Mouse (Mus musculus) v-Abl transformed pro-B cells (cell line): ENCODE measurements around the gene Birc7.

ENCODE experiments used
- in situ Hi-C, 2 experiments: fragments of 400-800 bp; cut with MboI; formaldehyde crosslinking; loops; one replicate each; pipeline ENCODE4 v1.15.1; 2025; ENCODE audit not compliant: unreplicated experiment in 2 of 2

Gene Birc7

DNA sequence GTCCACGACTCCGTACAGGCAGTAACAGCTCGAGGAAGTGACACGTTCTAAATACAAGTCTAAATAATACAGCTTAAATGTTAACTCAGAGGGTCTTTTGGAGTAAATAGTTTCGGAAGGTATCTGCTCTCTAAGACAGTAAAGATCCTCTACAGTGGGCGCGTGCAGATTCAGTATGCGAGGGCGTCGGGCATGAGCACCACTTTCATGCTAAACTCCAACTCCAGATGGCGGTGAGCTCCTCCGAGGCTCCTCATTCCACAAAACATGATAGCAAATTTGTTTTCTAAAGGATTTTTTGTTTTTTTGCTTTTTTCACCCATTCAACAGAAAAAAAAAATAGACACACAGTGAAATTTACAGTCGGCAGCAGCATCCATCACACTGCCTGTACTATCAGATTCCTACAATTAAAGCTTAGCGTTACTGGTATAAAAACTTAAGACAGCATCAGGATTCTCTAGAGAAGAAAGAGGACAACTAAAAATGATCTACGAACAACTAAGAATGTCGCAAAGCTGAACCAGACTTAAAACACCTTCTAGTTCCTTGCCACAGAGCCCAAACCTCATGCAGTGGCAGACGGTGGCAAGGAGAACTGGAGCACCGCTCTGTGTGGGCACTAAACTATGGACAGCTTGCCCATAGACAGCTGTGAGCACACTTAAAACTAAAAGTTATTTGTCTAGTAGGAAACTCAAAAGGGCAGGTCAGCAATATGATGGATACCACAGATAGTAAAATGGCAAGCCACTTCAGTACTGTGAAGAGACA lies 24.2 kb upstream of the Birc7 start:
- in situ Hi-C loops, result no loop called here

DNA sequence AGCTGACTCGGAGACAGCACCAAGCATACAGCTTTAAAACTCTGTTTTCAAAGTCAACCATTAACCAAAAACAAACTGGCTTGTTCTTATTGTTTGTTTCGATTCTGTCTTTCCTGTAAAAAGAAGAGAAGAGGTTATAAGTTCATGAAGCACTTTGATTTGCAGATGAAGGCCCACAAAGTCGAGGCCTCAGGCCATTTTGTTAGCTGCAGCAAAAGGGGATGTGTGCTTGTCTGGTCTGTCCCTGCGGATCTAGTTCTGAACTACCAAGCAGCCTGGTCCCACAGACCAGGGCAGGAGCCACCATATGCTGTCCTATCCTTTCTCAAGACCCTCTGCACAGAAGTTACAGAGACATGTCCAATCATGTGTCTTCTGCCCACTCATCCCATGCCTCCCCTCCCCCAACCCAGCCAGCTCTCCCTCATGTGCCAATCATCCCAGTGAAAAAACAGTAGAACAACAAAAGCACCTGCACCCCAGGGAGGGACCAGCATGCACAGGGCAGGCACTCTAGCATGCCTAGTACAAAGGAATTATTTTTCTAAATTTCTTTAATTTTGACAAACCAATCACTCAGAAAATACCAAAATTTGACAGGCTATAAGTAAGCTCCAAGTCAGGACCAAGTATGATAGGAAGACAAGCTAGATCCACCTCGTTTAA lies 23.1 kb upstream of the Birc7 start:
- in situ Hi-C loops, result no loop called here

DNA sequence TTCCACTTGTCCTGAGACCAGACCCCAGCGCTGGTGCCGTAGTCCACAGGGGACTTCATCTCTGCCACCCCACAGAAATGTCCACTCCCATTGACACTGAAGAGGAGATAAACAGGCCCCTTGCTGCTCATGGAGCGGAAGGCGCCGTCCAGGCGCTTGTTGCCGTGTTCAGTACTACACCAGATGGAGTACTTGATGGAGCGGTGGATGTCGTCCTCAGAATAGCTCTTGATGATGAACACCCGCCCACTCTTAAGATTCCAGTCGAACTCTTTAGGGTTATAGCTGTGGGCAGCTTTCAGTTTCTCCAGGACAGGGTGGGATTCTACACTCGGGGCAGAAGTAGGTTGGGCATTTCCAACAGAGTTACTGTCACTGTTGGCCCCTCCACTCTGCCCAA lies 17.9 kb upstream of the Birc7 start:
- in situ Hi-C loops, result no loop called here

DNA sequence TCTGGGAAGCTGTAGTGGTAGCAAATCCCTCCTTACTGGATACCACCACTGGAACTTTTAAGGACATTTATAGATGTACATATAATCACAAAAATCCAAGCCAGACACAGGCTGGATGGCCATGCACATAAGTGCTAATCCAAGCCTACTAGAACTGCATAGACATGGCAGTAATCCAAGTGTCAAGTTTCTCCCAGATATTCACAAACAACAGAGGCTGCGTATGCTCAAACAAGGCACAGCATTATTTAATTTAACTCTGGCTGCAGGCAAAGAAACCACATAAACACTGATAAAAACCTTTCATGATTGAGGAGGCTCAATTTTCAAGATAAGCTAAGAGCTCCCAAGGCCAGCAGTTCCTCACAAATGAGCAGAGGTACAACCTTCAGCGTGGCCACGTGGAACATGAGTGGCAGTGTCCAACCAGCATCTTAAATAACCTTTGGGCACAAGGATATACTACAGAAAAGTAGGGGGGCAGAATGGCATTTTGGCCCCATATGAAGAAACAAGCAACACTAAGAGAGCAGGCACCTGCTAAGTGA lies 12.9 kb upstream of the Birc7 start:
- in situ Hi-C loops, result no loop called here

DNA sequence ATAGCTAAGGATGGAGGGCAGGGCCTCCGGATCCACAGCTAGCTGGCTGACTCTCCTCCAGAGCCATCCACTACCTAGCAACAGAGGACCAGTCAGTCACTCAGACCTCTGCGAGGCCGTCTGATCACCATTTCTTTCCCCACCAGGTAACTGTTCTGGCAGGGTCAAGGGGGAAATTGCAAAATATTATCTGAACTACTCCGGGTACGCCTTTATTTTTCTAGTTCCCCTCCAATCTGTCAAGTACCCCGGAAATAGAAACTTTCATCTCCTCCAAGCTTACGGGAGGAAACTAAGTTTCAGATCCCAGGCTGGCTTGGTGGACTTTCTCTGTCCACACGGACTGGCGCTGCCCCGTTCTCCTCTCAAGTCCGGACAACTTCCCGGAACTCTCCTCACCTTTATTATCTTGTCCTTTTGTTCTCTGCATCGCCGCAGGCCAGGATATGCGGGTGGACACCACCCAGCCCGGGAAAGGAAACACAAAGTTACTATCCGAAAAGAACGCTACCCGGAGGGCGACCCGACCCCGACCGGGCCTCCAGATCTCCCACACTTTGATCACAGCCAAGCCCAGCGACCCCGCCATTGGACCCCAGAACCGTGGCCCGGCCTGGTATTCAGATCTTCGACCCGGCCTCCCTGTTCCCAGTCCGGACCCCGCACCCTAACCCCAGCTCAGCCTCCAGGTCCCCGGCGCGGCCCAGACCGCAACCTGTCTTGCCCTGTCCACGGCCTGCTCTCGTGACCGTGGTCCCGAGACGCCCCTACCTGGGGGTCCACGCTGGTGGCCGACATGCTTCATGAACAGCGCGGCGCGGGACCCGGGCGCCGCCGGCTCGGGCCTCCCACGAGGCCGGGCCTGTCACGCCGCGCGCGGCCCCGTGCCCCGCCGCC lies 8.7 kb upstream of the Birc7 start:
- in situ Hi-C loops, result no loop called here

DNA sequence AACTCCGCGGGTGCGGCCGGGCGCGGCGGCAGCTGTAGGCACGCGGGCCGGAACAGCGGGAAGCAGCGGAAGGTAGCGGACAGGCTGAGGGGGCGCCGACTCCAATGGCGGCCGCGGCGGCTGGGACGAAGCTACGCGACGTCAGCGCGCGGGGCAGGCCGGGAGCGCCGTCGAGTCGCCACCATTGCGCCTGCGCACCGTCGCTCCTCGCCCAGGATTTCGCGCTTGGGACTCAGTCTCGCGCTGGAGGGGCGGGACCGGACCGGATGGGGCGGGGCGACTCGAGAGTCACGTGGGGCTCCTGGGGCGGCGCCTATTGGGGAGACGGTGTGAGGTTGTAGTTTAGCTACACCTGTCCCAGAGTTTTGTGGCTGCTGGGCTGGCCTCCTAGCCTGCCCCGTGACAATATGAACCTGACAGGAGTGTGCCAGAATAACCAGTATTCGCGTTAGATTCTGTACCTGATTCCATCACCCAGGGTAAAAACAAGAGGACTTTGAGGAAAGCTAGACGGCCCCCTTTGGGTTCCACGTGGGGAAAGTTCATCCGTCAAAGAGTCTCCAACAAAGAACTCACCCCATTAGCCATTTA lies 7.9 kb upstream of the Birc7 start, which contains the start of gene Ythdf1:
Ythdf1 (minus strand) TSS at position 140 of the 591 bp plus-strand sequence.
- in situ Hi-C loops, result no loop called here

DNA sequence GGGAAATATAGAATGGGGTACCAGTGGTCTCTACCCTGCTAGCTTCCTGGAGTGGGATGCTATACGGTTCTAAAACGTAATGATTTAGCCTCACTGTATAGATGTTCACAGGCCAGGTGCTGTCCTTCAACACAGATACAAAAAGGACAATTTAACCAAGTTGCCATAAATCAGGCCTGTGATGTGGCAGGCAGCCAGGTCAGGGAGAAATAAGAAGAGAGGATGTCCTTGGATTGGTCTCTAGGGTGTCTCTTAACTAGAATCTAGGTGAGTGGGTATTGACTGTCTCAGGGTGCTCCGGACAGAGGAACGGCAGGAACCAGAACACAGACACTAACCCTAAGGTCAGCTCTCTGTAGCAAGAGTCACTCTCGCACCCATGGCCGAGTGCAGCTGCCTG lies 6.1 kb upstream of the Birc7 start:
- in situ Hi-C loops, result no loop called here

DNA sequence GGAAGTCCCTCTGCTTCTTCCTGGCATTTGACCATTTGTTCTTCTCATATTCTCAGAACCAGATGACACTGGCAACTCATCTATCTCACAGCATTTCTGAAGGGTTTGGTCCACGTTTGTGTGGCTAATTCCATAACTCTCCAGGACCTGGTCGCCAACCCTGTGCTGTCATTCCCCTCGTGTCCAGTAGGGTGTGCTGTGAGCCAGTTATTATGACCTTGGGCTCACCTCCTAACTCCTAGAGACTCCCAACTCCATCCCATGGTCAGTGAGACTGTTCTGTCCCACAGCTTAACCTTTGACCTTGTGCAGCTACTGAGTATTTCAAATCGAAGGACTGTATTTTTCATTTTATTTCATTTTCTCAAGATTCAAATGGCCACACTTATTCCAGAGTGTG lies 3.6 kb upstream of the Birc7 start:
- in situ Hi-C loops, result loop anchor here (5.0 kb wide), 2 partner anchors 37 to 132 kb away; no protein-coding TSS in a partner anchor

DNA sequence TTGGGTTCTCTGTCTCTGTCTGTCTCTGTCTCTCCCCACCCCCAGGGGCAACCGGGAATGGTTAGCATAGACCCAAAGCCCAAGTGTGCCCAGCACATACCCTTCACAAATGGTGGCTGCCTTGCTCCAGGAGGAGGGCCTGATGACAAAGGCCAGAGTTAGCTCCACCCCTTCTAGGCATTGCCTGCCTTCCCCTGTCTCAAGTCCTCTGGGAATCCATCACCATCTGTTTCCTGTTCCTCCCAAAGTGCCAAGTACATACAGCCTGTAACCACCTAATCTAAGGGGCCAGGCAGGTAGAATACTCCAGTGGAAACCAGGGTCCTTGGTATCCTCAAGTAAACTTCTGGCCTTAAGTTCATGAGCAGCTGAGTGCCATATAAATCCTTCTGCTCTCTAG lies 3.6 kb downstream of the Birc7 start:
- in situ Hi-C loops, result loop anchor here in 1 of 2 experiments (5.0 kb wide), 1 partner anchor 130 kb away; no protein-coding TSS in a partner anchor

DNA sequence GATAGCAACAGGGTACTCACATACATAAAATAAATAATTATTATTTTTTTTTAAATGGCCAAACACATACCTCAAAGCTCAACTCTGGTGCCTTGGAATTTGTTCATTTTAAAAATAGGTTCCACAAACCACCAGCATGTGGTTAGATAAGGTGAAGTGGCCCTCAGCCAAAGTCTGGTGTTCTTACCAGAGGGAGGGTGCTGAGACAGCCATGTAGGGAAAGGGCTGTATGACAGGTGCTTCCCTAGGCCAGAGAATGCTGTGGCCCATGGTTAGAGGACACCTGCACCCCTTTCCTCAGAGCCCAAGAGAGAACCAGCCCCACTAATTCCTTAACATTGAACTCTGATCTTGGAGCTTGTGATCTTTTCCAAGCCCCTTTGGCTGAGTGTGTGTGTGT lies 11.4 kb downstream of the Birc7 start:
- in situ Hi-C loops, result no loop called here

DNA sequence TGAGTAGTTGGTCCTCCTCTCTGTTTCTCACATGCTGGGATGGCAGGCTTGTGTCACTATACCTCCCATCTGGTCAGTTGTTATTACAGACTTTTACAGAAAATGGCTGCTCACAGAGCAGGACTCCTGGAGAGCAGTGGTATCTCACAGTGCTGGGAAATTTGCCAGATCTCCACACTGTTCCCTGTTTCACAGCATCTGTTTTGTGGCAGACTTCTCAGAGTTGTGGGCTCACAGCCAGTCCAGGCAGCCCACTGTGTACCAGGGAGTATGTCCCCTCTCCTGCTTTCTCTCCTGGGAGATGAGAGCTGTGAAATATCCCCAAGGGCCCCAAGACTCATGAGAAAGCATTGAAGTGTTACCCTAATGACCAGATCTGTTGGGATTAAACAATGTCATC lies 13.0 kb downstream of the Birc7 start:
- in situ Hi-C loops, result no loop called here

DNA sequence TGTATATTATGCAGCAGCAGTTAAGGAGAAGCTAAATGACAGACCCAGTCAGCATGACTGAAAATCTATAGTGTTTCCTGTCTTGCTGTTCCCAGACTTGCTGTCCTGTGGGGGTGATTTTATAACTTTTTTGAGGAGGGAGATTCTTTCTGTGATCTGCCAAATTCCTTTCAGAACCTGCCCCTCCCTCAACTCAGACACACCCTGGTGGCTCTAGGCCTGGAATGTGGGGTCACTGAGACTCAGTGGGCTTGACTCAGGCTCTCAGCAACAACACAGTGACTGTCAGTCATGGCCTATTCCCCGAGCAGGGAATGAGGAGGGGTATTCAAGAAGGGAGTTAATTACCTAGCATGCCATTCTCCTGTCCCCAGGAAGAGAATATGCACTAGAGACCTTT lies 21.1 kb downstream of the Birc7 start:
- in situ Hi-C loops, result no loop called here

DNA sequence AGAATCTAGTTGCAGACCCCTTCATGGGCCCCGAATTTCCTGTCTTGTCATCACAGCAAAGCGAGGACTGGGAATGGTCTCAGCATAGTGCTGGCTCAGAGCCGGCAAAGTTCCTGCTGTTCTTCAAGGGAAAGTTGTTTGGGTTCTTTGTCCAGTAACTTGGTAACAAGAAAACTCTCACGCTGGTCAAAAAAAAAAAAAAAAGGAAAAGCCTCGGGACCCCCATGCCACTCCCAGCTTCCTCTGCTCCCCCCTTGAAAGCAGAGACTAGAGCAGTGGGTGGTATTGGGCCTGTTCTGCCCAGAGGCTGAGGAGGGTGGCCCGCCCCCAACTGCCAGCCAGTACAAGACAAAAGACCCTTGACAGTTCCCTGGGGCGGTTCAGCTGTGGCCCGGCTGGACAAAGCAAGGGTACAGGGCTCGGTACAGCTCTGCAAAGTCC lies 23.9 kb downstream of the Birc7 start:
- in situ Hi-C loops, result no loop called here

DNA sequence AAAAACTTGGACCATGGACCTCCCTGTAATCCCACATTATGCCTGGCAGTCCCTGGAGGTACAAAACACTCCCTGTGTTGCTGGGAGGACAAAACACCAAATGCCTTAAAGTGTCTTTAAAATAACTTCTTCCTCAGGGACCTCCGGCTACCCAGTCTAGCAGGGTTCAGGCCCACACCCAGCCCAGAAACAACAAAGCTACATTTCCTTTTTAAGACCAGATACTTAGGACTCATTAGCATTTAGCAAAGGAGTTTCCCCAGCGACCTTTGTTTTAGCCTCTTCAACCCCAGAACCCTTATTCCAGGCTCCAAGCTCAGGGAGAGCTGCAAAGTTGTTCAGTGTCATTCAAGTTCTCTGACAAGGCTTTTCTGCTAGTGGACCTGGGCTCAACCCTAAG lies 24.8 kb downstream of the Birc7 start:
- in situ Hi-C loops, result no loop called here

DNA sequence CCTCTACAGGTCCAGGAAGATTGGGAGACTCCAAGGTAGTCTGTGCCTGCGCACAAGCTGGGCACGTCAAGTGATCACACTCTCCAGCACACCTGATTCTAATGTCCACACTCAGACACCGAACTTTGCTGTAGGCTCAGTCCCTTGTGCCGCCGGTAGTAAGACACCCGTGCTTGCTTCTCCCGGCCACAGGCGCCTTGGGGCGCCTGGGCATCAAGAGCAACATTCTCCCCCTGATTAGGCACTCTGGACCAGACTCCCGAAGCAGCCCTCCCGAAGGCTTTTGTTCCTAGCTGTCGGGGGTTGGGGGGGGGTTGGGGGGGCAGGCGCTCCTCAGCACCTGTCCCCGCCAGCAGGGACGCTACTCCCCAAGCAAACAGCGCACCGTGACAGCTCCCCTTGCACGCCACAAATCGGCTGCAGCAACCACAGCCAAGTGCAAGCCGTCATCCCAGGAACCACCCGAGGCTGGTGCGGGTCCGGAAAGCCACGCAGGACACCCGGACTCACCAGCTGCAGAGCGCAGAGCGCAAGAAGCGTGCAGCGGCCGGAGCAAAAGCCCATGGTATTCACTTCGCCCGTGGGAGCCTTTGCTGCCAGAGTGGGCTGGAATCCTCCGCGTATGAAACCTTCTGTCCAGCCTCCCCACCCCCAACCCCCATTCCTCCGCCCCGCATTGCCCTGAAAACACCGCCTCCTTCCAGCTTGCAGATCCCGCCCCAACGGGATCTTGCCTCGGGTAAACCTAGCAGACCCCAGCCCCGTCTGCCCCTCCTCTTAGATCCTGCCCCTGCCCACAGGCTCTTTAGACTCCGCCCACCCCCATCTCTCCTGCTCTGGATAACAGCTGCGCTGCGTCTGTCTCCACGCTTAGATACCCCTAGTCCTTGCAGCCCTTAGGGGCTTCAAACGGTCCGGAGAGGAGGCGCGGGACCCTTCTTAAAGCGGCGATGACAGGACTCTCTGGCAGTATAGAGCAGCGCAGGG lies 25.5 kb downstream of the Birc7 start, which contains the start of gene Nkain4:
Nkain4 (minus strand) TSS at position 639 of the 987 bp plus-strand sequence.
- in situ Hi-C loops, result no loop called here

DNA sequence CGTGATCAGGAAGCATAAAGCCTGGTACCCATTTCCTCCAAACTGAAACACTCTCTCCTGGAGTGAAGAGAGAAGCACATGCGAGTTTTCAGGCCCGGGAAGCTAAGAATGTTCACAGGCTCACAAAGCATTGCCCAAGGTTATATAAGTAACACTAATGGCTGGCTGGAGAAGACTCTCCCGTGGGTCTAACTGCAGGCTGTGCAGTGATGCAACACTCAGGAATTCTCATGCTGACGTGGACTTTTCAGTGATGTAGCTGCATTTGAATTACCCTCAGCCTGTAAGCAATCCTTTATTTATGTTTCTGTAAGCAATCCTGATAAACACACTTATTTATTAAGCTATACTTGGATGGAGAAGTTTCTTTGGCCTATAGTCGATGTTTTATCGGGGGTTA lies 30.8 kb downstream of the Birc7 start:
- in situ Hi-C loops, result loop anchor here (5.0 kb wide), 1 partner anchor 32 kb away; the partner anchor contains the start of gene Birc7 (in 2 of the 2)

DNA sequence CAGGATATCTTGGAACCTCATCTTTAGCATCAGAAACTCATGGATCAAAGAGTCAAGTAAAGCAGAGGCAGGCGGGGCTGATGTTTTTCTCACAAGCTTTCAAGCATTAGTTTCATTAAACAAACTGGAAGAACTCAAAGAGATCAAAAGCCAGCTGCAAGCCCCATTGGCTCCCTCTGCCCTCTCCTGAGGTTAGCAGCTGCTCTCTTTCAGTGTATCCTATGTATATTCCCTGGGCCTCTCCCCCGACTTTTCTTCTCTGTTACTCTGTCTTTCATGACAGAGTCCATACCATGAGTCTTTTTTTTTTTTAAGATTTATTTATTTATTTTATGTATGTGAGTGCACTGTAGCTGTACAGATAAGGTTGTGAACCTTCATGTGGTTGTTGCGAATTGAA lies 31.4 kb downstream of the Birc7 start:
- in situ Hi-C loops, result loop anchor here (5.0 kb wide), 1 partner anchor 33 kb away; the partner anchor contains the start of gene Birc7 (in 2 of the 2)

DNA sequence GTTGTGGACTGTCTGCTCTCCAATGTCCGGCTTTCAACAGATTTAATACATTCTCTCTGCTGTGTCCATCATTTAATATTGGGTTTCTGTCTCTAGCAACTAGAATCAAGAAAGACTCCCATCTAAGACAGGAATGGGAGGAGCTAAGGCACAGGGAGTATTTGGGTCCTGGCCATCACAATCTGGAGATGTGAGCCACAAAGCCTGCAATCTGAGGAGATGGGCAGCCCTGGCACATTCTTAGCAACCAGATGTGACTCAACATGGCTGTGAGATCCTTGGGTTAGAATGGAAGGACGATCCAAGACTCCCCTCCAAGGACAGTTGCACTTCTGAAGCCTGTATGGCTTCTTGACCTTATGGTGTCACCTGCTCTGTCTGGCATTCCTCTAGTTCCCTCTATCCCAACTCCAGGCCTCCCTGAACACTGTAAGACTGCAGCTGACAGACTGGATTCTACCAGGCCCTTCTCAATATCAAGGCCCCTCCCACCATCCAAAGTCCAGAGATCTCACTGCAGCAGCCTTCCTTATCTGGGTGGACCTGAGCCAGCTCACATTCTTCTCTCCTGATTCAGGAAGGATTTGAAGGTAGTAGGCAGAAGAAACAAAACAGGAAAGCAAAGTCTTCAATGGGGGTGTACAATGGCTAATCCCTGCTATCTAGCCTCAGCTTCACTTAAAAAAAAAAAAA lies 33.9 kb downstream of the Birc7 start:
- in situ Hi-C loops, result loop anchor here (5.0 kb wide), 1 partner anchor 35 kb away; the partner anchor contains the start of gene Birc7 (in 2 of the 2)
